Mouse (Mus musculus) cerebellum, adult (tissue): ENCODE measurements around the gene Pde4d.

Experiments used
- ATAC-seq: cut with Nextera tagmentation; 2 replicates; pipeline ENCODE4 v1.9.2; 2017; ENCODE audit warnings: mild to moderate bottlenecking, moderate library complexity, mixed read lengths; ENCODE audit not compliant: insufficient number of reproducible peaks, low FRiP score, low TSS enrichment

The Pde4d gene

DNA sequence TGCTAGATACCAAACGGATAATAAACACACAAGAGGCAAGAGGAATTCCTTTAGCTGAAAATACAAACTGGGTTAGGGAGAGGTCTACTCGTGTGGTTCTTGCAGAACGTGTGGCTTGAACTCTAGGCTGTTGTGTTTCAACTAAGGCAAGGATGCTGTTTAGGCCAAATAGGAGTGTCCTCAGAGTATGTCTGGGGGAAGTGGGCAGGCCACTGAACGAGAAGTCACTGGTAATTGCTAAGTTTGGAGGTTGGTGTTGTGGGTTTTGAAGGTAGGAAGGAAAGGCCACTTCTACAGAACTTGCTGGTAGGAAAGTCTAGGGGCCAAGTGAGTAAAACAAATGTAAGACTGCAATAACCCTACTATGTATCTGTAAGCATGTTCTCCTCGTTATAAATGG is 876.3 kb downstream of the Pde4d start:
- no peak for ATAC-seq

GRCm38 (mm10) chr13:109331563-109331962 is 881.8 kb downstream of the Pde4d start:
- ATAC-seq: no peak

GRCm38 (mm10) chr13:109341902-109342301 is 892.2 kb downstream of the Pde4d start:
- ATAC-seq: no peak; the same call in 1 of the 2 replicates

DNA sequence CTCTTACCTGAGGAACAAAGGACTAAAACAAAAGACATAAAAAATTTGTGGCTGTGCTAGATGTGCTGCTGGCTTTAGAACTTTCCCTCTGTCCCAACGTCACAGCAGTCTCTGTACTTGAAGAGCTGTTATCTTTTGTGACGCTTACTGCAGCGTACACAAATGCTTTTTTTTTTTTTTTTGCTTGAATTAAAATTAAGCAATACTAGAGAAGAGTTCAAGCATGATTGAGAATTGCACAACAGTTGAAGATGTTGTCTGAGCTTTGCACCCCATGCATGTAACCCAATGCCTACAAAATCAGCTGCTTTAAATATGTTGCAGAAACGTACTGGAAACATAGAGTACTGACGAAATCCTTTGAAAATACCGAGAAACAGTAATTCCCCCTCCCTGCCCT is 892.7 kb downstream of the Pde4d start:
- no peak for ATAC-seq

- peak; percentile 67 for ATAC-seq
These were observed 893.8 kb downstream of the Pde4d start for GRCm38 (mm10) chr13:109343596-109343995.

DNA sequence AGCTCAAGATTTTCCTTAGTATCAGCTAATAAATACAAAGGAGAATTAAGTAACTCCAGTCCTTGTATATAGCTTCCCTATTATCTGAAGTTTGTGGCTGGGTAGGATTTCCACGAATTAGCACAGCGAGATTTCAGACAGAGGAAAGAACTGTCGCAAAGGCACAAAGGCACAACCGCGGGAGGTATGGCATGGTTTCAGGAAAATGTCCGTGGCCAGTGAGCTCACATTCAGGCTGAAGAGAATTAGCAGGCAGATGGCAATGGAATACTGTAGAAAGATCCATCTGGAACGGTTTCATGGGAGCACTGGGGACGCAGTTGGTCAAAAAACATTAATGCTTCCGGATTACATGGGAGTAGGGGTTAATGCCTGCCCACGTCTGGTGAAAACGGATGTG is 898.0 kb downstream of the Pde4d start:
- peak; percentile 84 for ATAC-seq

GRCm38 (mm10) chr13:109348316-109348715 is 898.6 kb downstream of the Pde4d start:
- no peak for ATAC-seq

DNA sequence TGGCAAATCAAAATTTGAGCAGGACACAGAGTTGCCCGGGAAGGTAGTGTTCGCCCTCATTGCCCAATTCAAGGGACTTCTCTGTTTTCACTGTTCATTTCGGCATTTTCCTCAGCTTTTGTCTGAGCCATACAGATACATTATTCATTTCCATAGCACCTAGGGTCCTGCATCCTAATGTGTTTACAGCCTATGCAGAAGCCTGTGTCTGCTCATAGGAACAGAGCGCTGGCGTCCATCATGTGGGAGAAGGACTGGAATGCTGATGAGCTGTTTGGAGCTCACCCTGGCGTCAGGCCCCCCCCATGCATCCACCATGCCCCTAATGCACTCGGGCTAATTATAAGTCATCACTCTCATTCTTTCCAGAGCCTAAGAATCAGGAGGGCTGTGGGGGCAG is 900.4 kb downstream of the Pde4d start:
- ATAC-seq: no peak

GRCm38 (mm10) chr13:109354017-109354416 is 904.3 kb downstream of the Pde4d start:
- 0 out of 2 replicates have a peak, but pooled peaks have one; percentile 42 for ATAC-seq

DNA sequence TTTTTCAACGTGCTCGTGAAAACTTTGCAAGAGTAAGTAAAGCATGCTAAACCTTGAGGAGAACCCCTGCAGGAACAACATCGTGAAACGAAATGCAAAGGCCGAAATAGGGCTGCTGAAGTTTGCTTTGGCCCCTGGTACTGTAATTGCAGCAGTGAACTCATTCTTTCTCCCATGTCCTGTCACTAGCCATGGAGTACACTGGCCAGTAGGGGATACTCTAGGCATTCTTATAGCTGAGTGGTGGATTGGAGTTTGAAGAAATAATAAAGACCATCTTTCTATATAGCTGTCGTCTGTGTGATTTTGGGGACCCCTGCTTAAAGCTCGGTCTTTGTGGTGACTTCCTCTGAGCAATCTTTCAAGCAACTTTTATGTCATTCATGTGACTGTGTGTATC is 906.5 kb downstream of the Pde4d start:
- no peak for ATAC-seq

GRCm38 (mm10) chr13:109359994-109360393 is 910.2 kb downstream of the Pde4d start:
- ATAC-seq: no peak

DNA sequence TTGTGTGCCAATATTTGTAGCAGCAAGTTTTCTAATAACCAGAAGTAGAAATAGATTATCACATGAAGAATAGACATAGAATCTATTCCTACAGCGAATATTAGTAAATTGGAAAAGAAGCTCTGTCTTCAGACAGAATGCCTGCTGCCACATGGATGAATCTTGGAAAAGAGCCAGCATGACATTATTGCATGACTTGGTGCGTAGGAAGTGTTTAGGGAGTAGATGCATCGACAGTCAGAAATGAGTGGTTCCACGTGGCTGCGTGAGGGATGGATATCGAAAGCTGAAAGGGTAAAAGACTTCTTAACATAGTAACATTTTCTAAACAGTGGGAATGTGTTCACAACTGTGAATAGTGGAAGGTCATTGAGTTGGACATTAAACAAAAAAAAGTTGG is 912.6 kb downstream of the Pde4d start:
- peak; percentile 61 for ATAC-seq

- ATAC-seq: no peak
These were observed 924.7 kb downstream of the Pde4d start for GRCm38 (mm10) chr13:109374465-109374864.

- ATAC-seq: no peak
These were observed 926.9 kb downstream of the Pde4d start for GRCm38 (mm10) chr13:109376681-109377080.

- ATAC-seq: no peak
These were observed 930.4 kb downstream of the Pde4d start for GRCm38 (mm10) chr13:109380149-109380548.

GRCm38 (mm10) chr13:109388626-109389220 is 939.0 kb downstream of the Pde4d start:
- peak; percentile 63 for ATAC-seq

DNA sequence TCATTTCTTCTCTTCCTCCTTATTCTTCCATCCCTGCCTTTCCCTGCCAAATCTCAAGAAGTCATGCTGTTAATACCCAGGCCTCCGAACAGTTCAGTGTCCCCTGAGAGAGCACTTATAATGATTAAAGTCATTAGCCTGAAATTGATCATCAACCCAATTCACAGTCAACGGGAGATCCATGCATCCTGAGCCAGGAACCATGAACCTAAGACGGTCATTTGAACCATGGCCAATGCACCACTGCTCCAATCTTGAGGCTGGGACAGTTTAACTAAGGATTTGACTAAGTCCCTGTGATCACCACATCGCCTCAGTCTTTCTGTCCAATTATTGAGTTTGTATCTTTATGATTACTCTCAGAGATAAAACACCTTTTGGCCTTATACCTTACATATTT is 952.6 kb downstream of the Pde4d start:
- no peak for ATAC-seq

- no peak for ATAC-seq
These were observed 953.2 kb downstream of the Pde4d start for GRCm38 (mm10) chr13:109402936-109403335.

GRCm38 (mm10) chr13:109406341-109406740 is 956.6 kb downstream of the Pde4d start:
- no peak for ATAC-seq

GRCm38 (mm10) chr13:109407371-109407770 is 957.6 kb downstream of the Pde4d start:
- ATAC-seq: peak; percentile 56; the same call in 1 of the 2 replicates

DNA sequence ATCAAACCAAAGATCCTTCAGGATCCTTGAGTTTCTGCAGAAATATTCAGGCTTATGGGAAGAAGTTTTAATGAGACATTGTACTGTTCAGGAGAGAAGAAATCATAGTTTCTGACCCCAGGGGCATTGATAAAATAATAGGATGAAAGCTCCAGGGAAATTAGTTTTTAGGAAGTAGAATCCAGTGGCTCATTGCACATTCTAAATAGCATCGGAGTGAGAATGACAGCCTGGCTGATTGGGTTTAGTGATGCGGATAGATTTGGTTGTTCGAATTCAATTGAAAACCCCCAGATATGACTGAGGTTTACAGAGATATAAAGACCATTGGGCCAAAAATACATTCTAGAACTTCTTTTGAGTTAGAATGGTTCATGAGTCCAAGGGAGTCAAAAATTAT is 970.7 kb downstream of the Pde4d start:
- no peak for ATAC-seq

- no peak for ATAC-seq
These were observed 975.2 kb downstream of the Pde4d start for GRCm38 (mm10) chr13:109424906-109425305.

DNA sequence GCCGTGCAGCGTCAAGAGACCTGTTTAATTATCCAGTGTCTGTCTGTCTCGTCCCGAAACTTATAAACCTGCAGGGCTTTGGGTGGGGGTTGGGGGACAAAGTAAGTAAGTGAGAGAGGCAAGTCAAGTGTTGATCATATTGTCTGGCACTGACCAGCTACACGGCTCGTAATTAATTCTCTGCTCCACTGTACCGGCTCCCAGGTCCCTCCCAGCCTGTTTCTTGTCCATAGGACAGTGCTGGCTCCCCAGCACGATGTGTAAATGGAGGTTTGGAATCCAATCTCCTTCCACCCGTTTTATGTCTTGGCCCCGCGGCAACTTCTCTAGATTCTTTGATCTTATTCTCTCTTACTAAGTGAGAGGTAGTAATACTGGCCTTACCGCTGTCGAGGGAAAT is 975.8 kb downstream of the Pde4d start:
- no peak for ATAC-seq
